Mouse (Mus musculus): Measurements from ENCODE around the gene Hras. TPM values are rescaled to one million over a fixed set of nuclear protein-coding genes. Genes with fewer than 3 reads are reported as not detected.

Hras gene
- polyA plus RNA-seq, 1 experiment from 2014 or later, result 99.8 TPM

- Histone ChIP-seq H3K4me2 (peak overlapping the region; percentile 98), H3K36me3 (peaks cover 38% of the 10 kb centered on the region), H3K4me3 (peak overlapping the region; percentile 91), H3K27me3 (no peaks in the 10 kb centered on the region), H3K27ac (peak overlapping the region; percentile 89), H3K4me1 (peaks cover 27% of the 10 kb centered on the region), H3K9ac (peak overlapping the region; percentile 93), H3K9me3 (no peaks in the 10 kb centered on the region)
- ATAC-seq (ENCODE audit: insufficient number of reproducible peaks, insufficient read depth, low FRiP score, low TSS enrichment, low read depth), result peak; percentile 7; the same call in 1 of the 2 replicates
- WGBS, result under 1% methylated on average over 36 of the region's 43 CpGs
Measured at GRCm38 (mm10) chr7:141193348-141193856, 403 bp downstream of the Hras start.

GRCm38 (mm10) chr7:141192776-141193347 is 943 bp downstream of the Hras start:
- H3K9me3 ChIP-seq, result no peaks in the 10 kb centered on the region
- ATAC-seq (ENCODE audit: insufficient number of reproducible peaks, insufficient read depth, low FRiP score, low TSS enrichment, low read depth), result 0 out of 2 replicates have a peak, but pooled peaks have one; percentile 2
- peaks cover 27% of the 10 kb centered on the region for H3K4me1 ChIP-seq
- 29% methylated on average over 12 of the region's 12 CpGs for WGBS
- H3K4me3 ChIP-seq, result peak overlapping the region; percentile 91
- H3K27ac ChIP-seq, result peak overlapping the region; percentile 89; the same call in 1 of the 2 replicates
- peaks cover 38% of the 10 kb centered on the region for H3K36me3 ChIP-seq
- peak overlapping the region; percentile 98 for H3K4me2 ChIP-seq
- no peaks in the 10 kb centered on the region for H3K27me3 ChIP-seq
- H3K9ac ChIP-seq, result peak overlapping the region; percentile 93

GRCm38 (mm10) chr7:141191796-141192685 is 1.8 kb downstream of the Hras start:
- peak overlapping the region; percentile 98 for H3K4me2 ChIP-seq
- H3K4me1 ChIP-seq, result peaks cover 27% of the 10 kb centered on the region
- 88% methylated on average over 24 of the region's 24 CpGs for WGBS
- peak overlapping the region; percentile 91 for H3K4me3 ChIP-seq
- H3K27ac ChIP-seq, result no peak overlapping the region
- no peaks in the 10 kb centered on the region for H3K9me3 ChIP-seq
- peaks cover 38% of the 10 kb centered on the region for H3K36me3 ChIP-seq
- ATAC-seq (ENCODE audit: insufficient number of reproducible peaks, insufficient read depth, low FRiP score, low TSS enrichment, low read depth), result no peak
- H3K9ac ChIP-seq, result peak overlapping the region; percentile 93
- H3K27me3 ChIP-seq, result no peaks in the 10 kb centered on the region

- no peaks in the 10 kb centered on the region for H3K27me3 ChIP-seq
- no peak overlapping the region for H3K4me2 ChIP-seq
- H3K27ac ChIP-seq, result no peak overlapping the region
- H3K4me3 ChIP-seq, result no peak overlapping the region
- 81% methylated on average over 14 of the region's 14 CpGs for WGBS
- 0 out of 2 replicates have a peak overlapping the region, but pooled peaks have one; percentile 46 for H3K9ac ChIP-seq
- peaks cover 27% of the 10 kb centered on the region for H3K4me1 ChIP-seq
- no peak for ATAC-seq (ENCODE audit: insufficient number of reproducible peaks, insufficient read depth, low FRiP score, low TSS enrichment, low read depth)
- H3K36me3 ChIP-seq, result peaks cover 38% of the 10 kb centered on the region
- H3K9me3 ChIP-seq, result no peaks in the 10 kb centered on the region
Measured at GRCm38 (mm10) chr7:141191036-141191435, 2.8 kb downstream of the Hras start.

- Histone ChIP-seq H3K4me3 (no peak overlapping the region), H3K4me2 (no peak overlapping the region), H3K36me3 (peaks cover 38% of the 10 kb centered on the region), H3K27me3 (no peaks in the 10 kb centered on the region), H3K4me1 (peaks cover 22% of the 10 kb centered on the region), H3K9ac (peak overlapping the region; percentile 7; the same call in 1 of the 2 replicates), H3K9me3 (no peaks in the 10 kb centered on the region), H3K27ac (no peak overlapping the region)
- 82% methylated on average over 3 of the region's 3 CpGs for WGBS
- ATAC-seq (ENCODE audit: insufficient number of reproducible peaks, insufficient read depth, low FRiP score, low TSS enrichment, low read depth), result no peak
Measured at GRCm38 (mm10) chr7:141190220-141190619, 3.6 kb downstream of the Hras start.

GRCm38 (mm10) chr7:141188733-141189132 is 5.1 kb downstream of the Hras start:
- Histone ChIP-seq H3K36me3 (peaks cover 38% of the 10 kb centered on the region), H3K4me1 (peaks cover 19% of the 10 kb centered on the region), H3K4me2 (no peak overlapping the region), H3K27me3 (no peaks in the 10 kb centered on the region), H3K9ac (no peak overlapping the region), H3K27ac (no peak overlapping the region), H3K4me3 (no peak overlapping the region), H3K9me3 (no peaks in the 10 kb centered on the region)
- ATAC-seq (ENCODE audit: insufficient number of reproducible peaks, insufficient read depth, low FRiP score, low TSS enrichment, low read depth), result no peak
- WGBS, result 90% methylated on average over 3 of the region's 3 CpGs

GRCm38 (mm10) chr7:141188194-141188593 is 5.6 kb downstream of the Hras start:
- 84% methylated on average over 3 of the region's 3 CpGs for WGBS
- Histone ChIP-seq H3K27me3 (no peaks in the 10 kb centered on the region), H3K9ac (no peak overlapping the region), H3K9me3 (no peaks in the 10 kb centered on the region), H3K36me3 (peaks cover 38% of the 10 kb centered on the region), H3K27ac (no peak overlapping the region), H3K4me2 (no peak overlapping the region), H3K4me3 (no peak overlapping the region), H3K4me1 (peaks cover 17% of the 10 kb centered on the region)
- ATAC-seq (ENCODE audit: insufficient number of reproducible peaks, insufficient read depth, low FRiP score, low TSS enrichment, low read depth), result no peak

GRCm38 (mm10) chr7:141176173-141176572 is 17.6 kb downstream of the Hras start:
- WGBS, result 2% methylated on average over 8 of the region's 8 CpGs
- H3K4me1 ChIP-seq, result peaks cover 16% of the 10 kb centered on the region
- H3K4me3 ChIP-seq, result no peak overlapping the region

GRCm38 (mm10) chr7:141175068-141175467 is 18.7 kb downstream of the Hras start:
- no peak overlapping the region for H3K9ac ChIP-seq
- H3K36me3 ChIP-seq, result no peaks in the 10 kb centered on the region
- no peak overlapping the region for H3K4me2 ChIP-seq
- no peaks in the 10 kb centered on the region for H3K9me3 ChIP-seq
- ATAC-seq (ENCODE audit: insufficient number of reproducible peaks, insufficient read depth, low FRiP score, low TSS enrichment, low read depth), result no peak
- H3K27ac ChIP-seq, result no peak overlapping the region
- H3K4me1 ChIP-seq, result peaks cover 17% of the 10 kb centered on the region
- no peaks in the 10 kb centered on the region for H3K27me3 ChIP-seq
- 85% methylated on average over 4 of the region's 4 CpGs for WGBS
- no peak overlapping the region for H3K4me3 ChIP-seq

More at GRCm38 (mm10) chr7:141176173-141176572, 17.6 kb downstream of the Hras start:
- Histone ChIP-seq H3K27ac (no peak overlapping the region), H3K27me3 (no peaks in the 10 kb centered on the region), H3K9ac (no peak overlapping the region), H3K36me3 (no peaks in the 10 kb centered on the region), H3K4me2 (peak overlapping the region; percentile 30; the same call in 1 of the 2 replicates), H3K9me3 (no peaks in the 10 kb centered on the region)
- ATAC-seq (ENCODE audit: insufficient number of reproducible peaks, insufficient read depth, low FRiP score, low TSS enrichment, low read depth), result no peak

GRCm38 (mm10) chr7:141173323-141173850 is 20.4 kb downstream of the Hras start:
- Histone ChIP-seq H3K9ac (peak overlapping the region; percentile 73; the same call in 1 of the 2 replicates), H3K36me3 (no peaks in the 10 kb centered on the region), H3K27ac (peak overlapping the region; percentile 92)

More at GRCm38 (mm10) chr7:141173323-141173850, 20.4 kb downstream of the Hras start:
- Histone ChIP-seq H3K9me3 (no peaks in the 10 kb centered on the region), H3K4me1 (peaks cover 30% of the 10 kb centered on the region), H3K27me3 (no peaks in the 10 kb centered on the region), H3K4me2 (peak overlapping the region; percentile 79), H3K4me3 (peak overlapping the region; percentile 56)
- 76% methylated on average over 5 of the region's 5 CpGs for WGBS
- no peak for ATAC-seq (ENCODE audit: insufficient number of reproducible peaks, insufficient read depth, low FRiP score, low TSS enrichment, low read depth)

Data from embryonic facial prominence, embryonic 13.5 days (tissue).